12 mouse cellular contexts compared by ENCODE assay signal in the genomic region with DNA sequence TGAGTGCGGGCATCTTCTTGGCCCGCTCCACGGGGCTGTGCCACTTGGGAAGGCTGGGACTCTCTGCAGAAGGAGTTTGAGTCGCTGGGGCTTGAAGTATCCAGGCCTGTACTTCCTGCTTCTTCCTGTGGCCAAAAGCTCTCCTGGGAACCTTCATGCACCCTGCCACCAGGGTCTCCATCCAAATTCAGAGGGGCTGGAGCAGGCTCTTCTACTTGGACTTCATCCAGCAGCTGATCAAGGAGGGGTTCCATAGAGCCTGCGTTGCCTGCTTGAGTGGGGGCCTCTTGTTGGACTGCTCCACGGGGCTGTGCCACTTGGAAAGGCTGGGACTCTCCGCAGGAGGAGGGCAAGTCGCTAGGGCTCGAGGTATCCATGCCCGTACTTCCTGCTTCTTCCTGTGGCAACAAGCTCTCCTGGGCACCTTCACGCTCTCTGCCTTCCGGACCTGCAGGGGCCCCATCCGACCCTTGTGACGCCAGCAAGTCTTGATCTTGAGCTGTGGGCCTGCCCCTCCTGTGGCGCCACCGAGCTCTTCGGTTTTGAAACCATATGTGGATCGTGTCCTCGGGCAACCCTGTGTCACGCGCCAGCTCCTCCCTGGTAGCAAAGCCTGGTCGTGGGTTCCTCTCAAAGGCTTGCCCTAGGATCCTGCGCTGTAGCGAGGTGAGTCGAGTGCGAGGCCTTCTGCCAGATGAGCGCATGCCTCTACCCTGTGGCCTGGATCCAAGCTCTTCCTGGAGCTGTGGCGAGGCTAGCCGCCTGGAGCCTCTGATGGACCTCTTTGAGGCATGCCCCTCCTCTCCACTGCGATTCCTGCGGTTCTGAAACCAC. TPM values are rescaled to one million over a fixed set of nuclear protein-coding genes. Genes with fewer than 3 reads are reported as not detected.
DNase-seq lines count a peak whose midpoint lies in the region; ATAC-seq and TF ChIP-seq lines count a peak whose summit lies in the region.
"Not testable (repeated sequence)": the region's sequence is repeated elsewhere in the genome, so short reads cannot be mapped to it uniquely, and the experiment has no call there.
"Had no signal": no experiment of that assay in that cellular context is flagged by ENCODE, and none has a peak within 500 bp of the region (broad histone marks: within the 10 kb centered on the region; RNA-seq: fewer than 3 reads in every experiment).

No protein-coding gene starts in this region.

- not testable (repeated sequence) for H3K27me3 ChIP-seq in kidney, adult 2 months (replicated peaks; ENCODE audit: control insufficient read depth, insufficient read depth, low read length); limb, embryonic 10.5 days (ENCODE audit: low read depth, poor library complexity, severe bottlenecking); neural tube, embryonic 11.5 days (ENCODE audit: control insufficient read depth, insufficient read depth, low read length)

- H3K9me3 ChIP-seq in limb, embryonic 10.5 days (replicated peaks): peaks cover 10% of the 10 kb centered on the region
- not testable (repeated sequence) for H3K9me3 ChIP-seq in neural tube, embryonic 11.5 days (ENCODE audit: control insufficient read depth, low read length)

- TF ChIP-seq CTCF in kidney, adult 2 months (conservative IDR thresholded peaks at IDR 0.05; ENCODE audit: insufficient read depth, insufficient read length, low read depth, low read length): not testable (repeated sequence)

- H3K36me3 ChIP-seq in kidney, adult 2 months (ENCODE audit: control insufficient read depth, insufficient read depth, low read length); limb, embryonic 10.5 days; neural tube, embryonic 11.5 days (ENCODE audit: control insufficient read depth, insufficient read depth, low read length): not testable (repeated sequence)

- WGBS in kidney, adult 2 months: 86% methylated on average over 31 of the region's 31 CpGs
- WGBS in limb, embryonic 10.5 days: 85% methylated on average over 31 of the region's 31 CpGs
- 84% methylated on average over 27 of the region's 31 CpGs for WGBS in neural tube, embryonic 11.5 days

- H3K4me1 ChIP-seq in kidney, adult 2 months (ENCODE audit: control insufficient read depth, insufficient read depth, low read length); limb, embryonic 10.5 days; neural tube, embryonic 11.5 days (ENCODE audit: control insufficient read depth, insufficient read depth, low read length): not testable (repeated sequence)

- DNase-seq in cerebellum, postnatal 14 days: peak; percentile 48 to 58
- DNase-seq in gastrocnemius, postnatal 36 days: peak; percentile 79 to 81
- DNase-seq in kidney, adult 2 months: peak; percentile 67
- DNase-seq in limb, embryonic 10.5 days (ENCODE audit: low spot score): peak; percentile 70
- DNase-seq in neural tube, embryonic 11.5 days (ENCODE audit: low spot score): peak; percentile 24
- DNase-seq in spleen, postnatal 4 days (ENCODE audit: low spot score in 2 of 2): peak; percentile 80 to 96
- DNase-seq in yolk sac, embryonic 10.5 days (ENCODE audit: low spot score): peak; percentile 45

- not testable (repeated sequence) for H3K9ac ChIP-seq in neural tube, embryonic 11.5 days (ENCODE audit: low read length)

- intact Hi-C loops in gastrocnemius, postnatal 36 days (cut with DNase I): not testable (repeated sequence)

- ATAC-seq in activated CD4-positive, CD25-positive, alpha-beta regulatory T cell, adult 4 months: peak; percentile 28
- not testable (repeated sequence) for ATAC-seq in neural tube, embryonic 11.5 days (ENCODE audit: insufficient read depth, low FRiP score, low TSS enrichment)

- not testable (repeated sequence) for H3K4me3 ChIP-seq in kidney, adult 2 months (ENCODE audit: insufficient read depth, low read depth, low read length); limb, embryonic 10.5 days; neural tube, embryonic 11.5 days (ENCODE audit: low read depth, low read length)

- not testable (repeated sequence) for H3K27ac ChIP-seq in kidney, adult 2 months (ENCODE audit: insufficient read depth, low read depth, low read length); limb, embryonic 10.5 days; neural tube, embryonic 11.5 days (ENCODE audit: low read depth, low read length)

- not testable (repeated sequence) for H3K4me2 ChIP-seq in neural tube, embryonic 11.5 days (ENCODE audit: low read depth)

- not testable (repeated sequence) for TF ChIP-seq POLR2A in kidney, adult 2 months (IDR thresholded peaks at IDR 0.05; ENCODE audit: low read depth, low read length)

RNA-seq across cellular contexts. Expression of a gene that starts 0.5 kb away (rescaled TPM):
- polyA plus RNA-seq in activated CD4-positive, CD25-positive, alpha-beta regulatory T cell, adult 4 months (2017; shearing (Covaris generic)): not detected
- not detected for total RNA-seq in gastrocnemius, postnatal 36 days (2021)
- not detected in 2 replicates for polyA plus RNA-seq in kidney, adult 2 months (2012; rRNA removed)
- not detected in 2 replicates for polyA plus RNA-seq in limb, embryonic 10.5 days (2016; fragmentation: Nextera tagmentation; extraction: Ambion mirVana)
- polyA plus RNA-seq in neural tube, embryonic 11.5 days (2014; fragmentation: Nextera tagmentation; extraction: Ambion mirVana): not detected in 2 replicates
- polyA plus RNA-seq: heart, embryonic 12.5 days; kidney, embryonic 14.5 days; liver, embryonic 15.5 days; stomach, embryonic 16.5 days had no signal

RNA-seq across cellular contexts. Expression of a gene that starts 8.3 kb away (rescaled TPM):
- polyA plus RNA-seq in activated CD4-positive, CD25-positive, alpha-beta regulatory T cell, adult 4 months (2017; shearing (Covaris generic)): under 1 TPM in 1 of 2 experiments, not detected in 1; 0.24 TPM
- total RNA-seq in gastrocnemius, postnatal 36 days (2021): not detected
- polyA plus RNA-seq in kidney, adult 2 months (2012; rRNA removed): not detected in 2 replicates
- not detected in 2 replicates for polyA plus RNA-seq in limb, embryonic 10.5 days (2016; fragmentation: Nextera tagmentation; extraction: Ambion mirVana)
- polyA plus RNA-seq in neural tube, embryonic 11.5 days (2014; fragmentation: Nextera tagmentation; extraction: Ambion mirVana): not detected in 2 replicates
- polyA plus RNA-seq: heart, embryonic 12.5 days; kidney, embryonic 14.5 days; liver, embryonic 15.5 days; stomach, embryonic 16.5 days had no signal

RNA-seq across cellular contexts. Expression of a gene that starts 12.3 kb away (rescaled TPM):
- polyA plus RNA-seq in activated CD4-positive, CD25-positive, alpha-beta regulatory T cell, adult 4 months (2017; shearing (Covaris generic)): not detected
- total RNA-seq in gastrocnemius, postnatal 36 days (2021): not detected
- polyA plus RNA-seq in kidney, adult 2 months (2012; rRNA removed): not detected in 2 replicates
- not detected in 2 replicates for polyA plus RNA-seq in limb, embryonic 10.5 days (2016; fragmentation: Nextera tagmentation; extraction: Ambion mirVana)
- not detected in 2 replicates for polyA plus RNA-seq in neural tube, embryonic 11.5 days (2014; fragmentation: Nextera tagmentation; extraction: Ambion mirVana)
- polyA plus RNA-seq: heart, embryonic 12.5 days; kidney, embryonic 14.5 days; liver, embryonic 15.5 days; stomach, embryonic 16.5 days had no signal

RNA-seq across cellular contexts. Expression of a gene that starts 31.1 kb away (rescaled TPM):
- polyA plus RNA-seq in activated CD4-positive, CD25-positive, alpha-beta regulatory T cell, adult 4 months (2017; shearing (Covaris generic)): 10 to 100 TPM; 62.5 to 73.9 TPM
- total RNA-seq in gastrocnemius, postnatal 36 days (2021): 10 to 100 TPM; 15.1 to 24.0 TPM
- polyA plus RNA-seq in kidney, adult 2 months (2012; rRNA removed): 11.3 and 13.0 TPM in 2 replicates
- polyA plus RNA-seq in limb, embryonic 10.5 days (2016; fragmentation: Nextera tagmentation; extraction: Ambion mirVana): 45.4 and 61.4 TPM in 2 replicates
- 39.0 and 40.5 TPM in 2 replicates for polyA plus RNA-seq in neural tube, embryonic 11.5 days (2014; fragmentation: Nextera tagmentation; extraction: Ambion mirVana)

Comparison
In these comparisons a context has a peak if more than half of its experiments do, and no peak if none do; other contexts are left out.
1. DNase-seq: peak in every context shown above with its lines; median percentile 88 in spleen, postnatal 4 days; 80 in gastrocnemius, postnatal 36 days; 70 in limb, embryonic 10.5 days; 67 in kidney, adult 2 months; 53 in cerebellum, postnatal 14 days; 45 in yolk sac, embryonic 10.5 days; 24 in neural tube, embryonic 11.5 days.